In genomic region chr6:146888660-146889490, GRCm38 (mm10) we compare ENCODE assay signal across 8 mouse cellular contexts. TPM values are rescaled to one million over a fixed set of nuclear protein-coding genes. Genes with fewer than 3 reads are reported as not detected.
DNase-seq lines count a peak whose midpoint lies in the region; ATAC-seq lines count a peak whose summit lies in the region.

No protein-coding gene starts in this region.

- intact Hi-C loops in left cerebral cortex, postnatal 10 days (cut with DNase I): no loop called here

- no peaks in the 10 kb centered on the region for H3K9me3 ChIP-seq in kidney, embryonic 16.5 days (ENCODE audit: low read length)
- no peaks in the 10 kb centered on the region for H3K9me3 ChIP-seq in hindbrain, embryonic 11.5 days (ENCODE audit: control insufficient read depth, low read length)

- H3K27me3 ChIP-seq in kidney, embryonic 16.5 days (ENCODE audit: insufficient read depth, low read length): no peaks in the 10 kb centered on the region
- no peaks in the 10 kb centered on the region; the same call in 1 of the 2 replicates for H3K27me3 ChIP-seq in hindbrain, embryonic 11.5 days (ENCODE audit: control insufficient read depth, insufficient read depth, low read length)

- no peaks in the 10 kb centered on the region for H3K36me3 ChIP-seq in kidney, embryonic 16.5 days (ENCODE audit: insufficient read depth, low read length)
- H3K36me3 ChIP-seq in hindbrain, embryonic 11.5 days (ENCODE audit: control insufficient read depth, insufficient read depth, low read length): no peaks in the 10 kb centered on the region

- WGBS in kidney, embryonic 16.5 days: 6% methylated on average over 26 of the region's 26 CpGs
- WGBS in hindbrain, embryonic 11.5 days: 9% methylated on average over 25 of the region's 26 CpGs

- ATAC-seq in kidney, embryonic 16.5 days (ENCODE audit: low FRiP score, low TSS enrichment): peak; percentile 74
- peak; percentile 77 for ATAC-seq in hindbrain, embryonic 11.5 days (ENCODE audit: low FRiP score)
- ATAC-seq in megakaryocyte-erythroid progenitor cell, adult 5-6 weeks (replicated peaks; ENCODE audit: low FRiP score, low TSS enrichment, poor library complexity, severe bottlenecking): peak; percentile 9; the same call in 1 of the 2 replicates

- H3K27ac ChIP-seq in kidney, embryonic 16.5 days (ENCODE audit: low read length): peak overlapping the region; percentile 87
- H3K27ac ChIP-seq in hindbrain, embryonic 11.5 days (ENCODE audit: low read depth, low read length): no peak overlapping the region

- DNase-seq in kidney, postnatal 14 days: no peak
- peak; percentile 64 for DNase-seq in R1 (ENCODE audit: low read depth, low spot score)
- DNase-seq in hindbrain, embryonic 11.5 days (ENCODE audit: low spot score): peak; percentile 19
- DNase-seq in adrenal gland, postnatal 25 days: no peak
- DNase-seq in left cerebral cortex, postnatal 10 days (ENCODE audit: extremely low spot score in 1 of 2, low spot score in 2 of 2): no peak
- DNase-seq in right cerebral cortex, postnatal 14 days: no peak

- H3K9ac ChIP-seq in kidney, embryonic 16.5 days (replicated peaks; ENCODE audit: low read length): peak overlapping the region; percentile 96
- peak overlapping the region; percentile 81 for H3K9ac ChIP-seq in hindbrain, embryonic 11.5 days (ENCODE audit: low read depth, low read length)

- H3K4me1 ChIP-seq in kidney, embryonic 16.5 days (ENCODE audit: insufficient read depth, low read length): peaks cover 45% of the 10 kb centered on the region
- no peaks in the 10 kb centered on the region; the same call in 1 of the 2 replicates for H3K4me1 ChIP-seq in hindbrain, embryonic 11.5 days (replicated peaks; ENCODE audit: control insufficient read depth, insufficient read depth, low read length)

- peak overlapping the region; percentile 86 for H3K4me2 ChIP-seq in kidney, embryonic 16.5 days (replicated peaks; ENCODE audit: low read depth, low read length)
- peak overlapping the region; percentile 79 for H3K4me2 ChIP-seq in hindbrain, embryonic 11.5 days (replicated peaks; ENCODE audit: low read depth, low read length)

- peak overlapping the region; percentile 94 for H3K4me3 ChIP-seq in kidney, embryonic 16.5 days (ENCODE audit: low read length)
- H3K4me3 ChIP-seq in hindbrain, embryonic 11.5 days (ENCODE audit: low read depth, low read length): peak overlapping the region; percentile 76

RNA-seq across cellular contexts. Expression of gene Ppfibp1, which starts 0.6 kb away (rescaled TPM):
- polyA plus RNA-seq in kidney, embryonic 16.5 days (2015; fragmentation: Nextera tagmentation; extraction: Ambion mirVana): 66.1 and 71.1 TPM in 2 replicates
- 29.0 and 36.1 TPM in 2 replicates for polyA plus RNA-seq in hindbrain, embryonic 11.5 days (2014; fragmentation: Nextera tagmentation; extraction: Ambion mirVana)
- 1.2 and 6.5 TPM in 2 replicates for total RNA-seq in megakaryocyte-erythroid progenitor cell, adult 5-6 weeks (2014; fragmentation: Nextera tagmentation)
- total RNA-seq in megakaryocyte-erythroid progenitor cell, adult 5-6 weeks (2017): 6.1 and 11.4 TPM in 2 replicates
- 70.0 and 98.9 TPM in 2 replicates for total RNA-seq in adrenal gland, postnatal 25 days (2021)
- 100 to 1,000 TPM in 1 of 2 experiments, 10 to 100 TPM in 1; 96.3 to 100 TPM for total RNA-seq in left cerebral cortex, postnatal 10 days (2021)

RNA-seq across cellular contexts. Expression of gene Smco2, which starts 39.0 kb away (rescaled TPM):
- not detected in 2 replicates for polyA plus RNA-seq in kidney, embryonic 16.5 days (2015; fragmentation: Nextera tagmentation; extraction: Ambion mirVana)
- polyA plus RNA-seq in hindbrain, embryonic 11.5 days (2014; fragmentation: Nextera tagmentation; extraction: Ambion mirVana): not detected in 2 replicates
- not detected in 2 replicates for total RNA-seq in megakaryocyte-erythroid progenitor cell, adult 5-6 weeks (2014; fragmentation: Nextera tagmentation)
- total RNA-seq in megakaryocyte-erythroid progenitor cell, adult 5-6 weeks (2017): not detected in 2 replicates
- not detected in 2 replicates for total RNA-seq in adrenal gland, postnatal 25 days (2021)
- not detected for total RNA-seq in left cerebral cortex, postnatal 10 days (2021)

Comparison
In these comparisons a context has a peak if more than half of its experiments do, and no peak if none do; other contexts are left out.
1. ATAC-seq: peak in every context shown above with its lines; median percentile 77 in hindbrain, embryonic 11.5 days; 74 in kidney, embryonic 16.5 days; 9 in megakaryocyte-erythroid progenitor cell, adult 5-6 weeks.
2. DNase-seq: peak in R1 (single experiment) and hindbrain, embryonic 11.5 days (single experiment); none in kidney, postnatal 14 days (single experiment), adrenal gland, postnatal 25 days (single experiment), left cerebral cortex, postnatal 10 days (0 of 2) and right cerebral cortex, postnatal 14 days (single experiment).